Mouse (Mus musculus): ENCODE measurements around the gene Csf3. TPM values are rescaled to one million over a fixed set of nuclear protein-coding genes. Genes with fewer than 3 reads are reported as not detected.

The Csf3 gene
- polyA plus RNA-seq, 1 experiment from 2014 or later = not detected

- Histone ChIP-seq H3K27ac (peak overlapping the region; percentile 82), H3K36me3 (replicated peaks) (no peaks in the 10 kb centered on the region), H3K9me3 (0 out of 2 replicates have a peak, but pooled peaks cover 5% of the 10 kb centered on the region), H3K4me1 (peaks cover 48% of the 10 kb centered on the region), H3K9ac (no peak overlapping the region), H3K4me2 (peak overlapping the region; percentile 1; the same call in 1 of the 2 replicates), H3K4me3 (replicated peaks) (no peak overlapping the region), H3K27me3 (no peaks in the 10 kb centered on the region)
- no peak for ATAC-seq (ENCODE audit: low FRiP score)
- WGBS = 71% methylated on average over 7 of the region's 9 CpGs
Observed at GRCm38 (mm10) chr11:98738925-98739324, 37.9 kb downstream of the Csf3 start.

- Histone ChIP-seq H3K36me3 (replicated peaks) (no peaks in the 10 kb centered on the region), H3K9me3 (no peaks in the 10 kb centered on the region), H3K4me3 (replicated peaks) (peak overlapping the region; percentile 84), H3K4me1 (peaks cover 59% of the 10 kb centered on the region), H3K9ac (peak overlapping the region; percentile 94), H3K27ac (peak overlapping the region; percentile 98), H3K4me2 (peak overlapping the region; percentile 74), H3K27me3 (no peaks in the 10 kb centered on the region)
- WGBS = 8% methylated on average over 8 of the region's 8 CpGs
- ATAC-seq (ENCODE audit: low FRiP score) = peak; percentile 31; the same call in 1 of the 2 replicates
Observed at GRCm38 (mm10) chr11:98740026-98740392, 38.9 kb downstream of the Csf3 start.

- no peaks in the 10 kb centered on the region for H3K36me3 ChIP-seq (replicated peaks)
- peaks cover 64% of the 10 kb centered on the region for H3K4me1 ChIP-seq
- peak within 1 kb of the TSS; percentile 74 for H3K4me2 ChIP-seq
- peak within 1 kb of the TSS; percentile 84 for H3K4me3 ChIP-seq (replicated peaks)
- no peaks in the 10 kb centered on the region for H3K9me3 ChIP-seq
- under 1% methylated on average over 22 of the region's 22 CpGs for WGBS
- peak within 1 kb of the TSS; percentile 94 for H3K9ac ChIP-seq
- H3K27me3 ChIP-seq = no peaks in the 10 kb centered on the region
- H3K27ac ChIP-seq = peak within 1 kb of the TSS; percentile 98
- ATAC-seq (ENCODE audit: low FRiP score) = peak; percentile 73
Observed at GRCm38 (mm10) chr11:98740393-98741050, 39.5 kb downstream of the Csf3 start, which contains the start of gene Thra. Thra (plus strand) TSS chr11:98740638.

GRCm38 (mm10) chr11:98741051-98741620 is 40.1 kb downstream of the Csf3 start:
- no peaks in the 10 kb centered on the region for H3K27me3 ChIP-seq
- no peaks in the 10 kb centered on the region for H3K36me3 ChIP-seq (replicated peaks)
- peak overlapping the region; percentile 74 for H3K4me2 ChIP-seq
- peak overlapping the region; percentile 94 for H3K9ac ChIP-seq
- peak overlapping the region; percentile 84 for H3K4me3 ChIP-seq (replicated peaks)
- H3K4me1 ChIP-seq = peaks cover 71% of the 10 kb centered on the region
- H3K9me3 ChIP-seq = no peaks in the 10 kb centered on the region
- H3K27ac ChIP-seq = peak overlapping the region; percentile 98
- 2% methylated on average over 17 of the region's 17 CpGs for WGBS
- ATAC-seq (ENCODE audit: low FRiP score) = no peak

GRCm38 (mm10) chr11:98741622-98742396 is 40.7 kb downstream of the Csf3 start:
- Histone ChIP-seq H3K4me2 (peak overlapping the region; percentile 74), H3K4me3 (replicated peaks) (peak overlapping the region; percentile 84), H3K9me3 (no peaks in the 10 kb centered on the region), H3K27me3 (no peaks in the 10 kb centered on the region), H3K9ac (peak overlapping the region; percentile 94), H3K4me1 (peaks cover 77% of the 10 kb centered on the region), H3K36me3 (replicated peaks) (no peaks in the 10 kb centered on the region), H3K27ac (peak overlapping the region; percentile 98)
- WGBS = 1% methylated on average over 60 of the region's 86 CpGs
- ATAC-seq (ENCODE audit: low FRiP score) = peak; percentile 76

GRCm38 (mm10) chr11:98742397-98743291 is 41.6 kb downstream of the Csf3 start:
- H3K9me3 ChIP-seq = no peaks in the 10 kb centered on the region
- H3K4me2 ChIP-seq = peak overlapping the region; percentile 74
- peaks cover 86% of the 10 kb centered on the region for H3K4me1 ChIP-seq
- 5% methylated on average over 20 of the region's 21 CpGs for WGBS
- no peaks in the 10 kb centered on the region for H3K27me3 ChIP-seq
- peak overlapping the region; percentile 94 for H3K9ac ChIP-seq
- ATAC-seq (ENCODE audit: low FRiP score) = peak; percentile 9; the same call in 1 of the 2 replicates
- H3K27ac ChIP-seq = peak overlapping the region; percentile 98
- no peaks in the 10 kb centered on the region for H3K36me3 ChIP-seq (replicated peaks)
- H3K4me3 ChIP-seq (replicated peaks) = peak overlapping the region; percentile 84

- H3K9me3 ChIP-seq = no peaks in the 10 kb centered on the region
- no peaks in the 10 kb centered on the region for H3K27me3 ChIP-seq
- H3K4me1 ChIP-seq = peaks cover 89% of the 10 kb centered on the region
- peak overlapping the region; percentile 98 for H3K27ac ChIP-seq
- H3K9ac ChIP-seq = peak overlapping the region; percentile 94
- ATAC-seq (ENCODE audit: low FRiP score) = no peak
- H3K4me2 ChIP-seq = peak overlapping the region; percentile 74
- H3K4me3 ChIP-seq (replicated peaks) = peak overlapping the region; percentile 84
- H3K36me3 ChIP-seq (replicated peaks) = no peaks in the 10 kb centered on the region
- WGBS = 5% methylated on average over 9 of the region's 9 CpGs
Observed at GRCm38 (mm10) chr11:98743655-98744345, 42.7 kb downstream of the Csf3 start.

GRCm38 (mm10) chr11:98744456-98745019 is 43.5 kb downstream of the Csf3 start:
- peak overlapping the region; percentile 74 for H3K4me2 ChIP-seq
- H3K27me3 ChIP-seq = no peaks in the 10 kb centered on the region
- H3K27ac ChIP-seq = peak overlapping the region; percentile 98
- no peaks in the 10 kb centered on the region for H3K9me3 ChIP-seq
- peak overlapping the region; percentile 84 for H3K4me3 ChIP-seq (replicated peaks)
- WGBS = 41% methylated on average over 7 of the region's 7 CpGs
- no peak for ATAC-seq (ENCODE audit: low FRiP score)
- H3K9ac ChIP-seq = peak overlapping the region; percentile 94
- H3K4me1 ChIP-seq = peaks cover 90% of the 10 kb centered on the region
- no peaks in the 10 kb centered on the region for H3K36me3 ChIP-seq (replicated peaks)

GRCm38 (mm10) chr11:98745932-98746853 is 45.1 kb downstream of the Csf3 start:
- peak overlapping the region; percentile 94 for H3K27ac ChIP-seq
- WGBS = 49% methylated on average over 12 of the region's 12 CpGs

More at GRCm38 (mm10) chr11:98745932-98746853, 45.1 kb downstream of the Csf3 start:
- no peak for ATAC-seq (ENCODE audit: low FRiP score)
- H3K4me1 ChIP-seq = peaks cover 90% of the 10 kb centered on the region
- peak overlapping the region; percentile 55; the same call in 1 of the 2 replicates for H3K9ac ChIP-seq
- peak overlapping the region; percentile 50 for H3K4me2 ChIP-seq
- no peaks in the 10 kb centered on the region for H3K9me3 ChIP-seq
- no peaks in the 10 kb centered on the region for H3K36me3 ChIP-seq (replicated peaks)
- no peaks in the 10 kb centered on the region for H3K27me3 ChIP-seq
- H3K4me3 ChIP-seq (replicated peaks) = no peak overlapping the region
